Mouse (Mus musculus) lung, adult 18-20 months (tissue): ENCODE measurements around the gene Homer1.

Experiments
- DNase-seq, 2 experiments: peaks; one replicate each; pipeline ENCODE4 v3.0.0; 2022; ENCODE audit warnings: mixed read lengths in 2 of 2

Homer1 gene

DNA sequence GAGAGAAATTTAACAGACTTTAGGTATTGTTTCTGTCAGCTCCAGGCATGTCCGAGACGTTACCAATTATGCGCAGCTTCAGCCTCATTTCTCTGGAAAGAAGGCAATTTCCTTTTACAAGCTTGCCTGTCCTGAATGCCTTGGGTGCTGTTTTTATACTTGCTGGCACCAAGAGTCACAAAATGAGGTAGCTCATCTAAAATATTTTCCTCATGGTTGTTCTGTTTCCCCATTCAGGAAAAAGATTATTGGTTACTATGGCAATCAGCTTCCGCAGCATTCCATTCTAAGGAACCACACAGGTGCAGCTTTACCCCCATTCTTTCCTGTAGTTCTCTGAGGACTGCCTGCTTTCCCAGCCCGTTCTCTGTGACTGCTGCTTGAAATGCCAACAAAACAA is at the start of gene Homer1:
Gene Homer1 (plus strand): TSS at position 320 of the 400 bp plus-strand sequence.
- no peak for DNase-seq

GRCm38 (mm10) chr13:93251732-93252131 is 47.7 kb upstream of the Homer1 start:
- peak in 1 of 2 experiments; percentile 1 for DNase-seq

- no peak for DNase-seq
Measured at GRCm38 (mm10) chr13:93252175-93252574, 47.3 kb upstream of the Homer1 start.

DNA sequence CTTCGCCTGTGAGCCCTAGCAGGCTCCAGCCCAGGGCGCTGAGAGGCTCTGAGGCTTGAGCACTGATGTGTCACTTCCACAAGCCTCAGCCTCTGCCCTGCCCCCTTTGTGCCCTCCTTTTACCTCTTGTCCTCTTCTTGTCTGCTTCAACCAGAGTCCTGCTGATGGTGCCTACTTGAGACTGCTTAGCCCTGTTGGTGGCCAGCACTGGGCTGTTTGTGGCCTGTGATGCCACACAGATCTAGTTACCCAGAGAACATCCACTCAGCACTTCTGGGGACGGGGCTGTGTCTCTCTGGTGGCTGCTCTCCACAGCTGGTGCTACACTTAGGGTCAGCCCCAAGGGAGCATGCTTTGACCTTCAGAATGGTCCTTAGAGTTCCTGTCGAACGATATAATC is 46.5 kb upstream of the Homer1 start:
- DNase-seq = no peak

DNA sequence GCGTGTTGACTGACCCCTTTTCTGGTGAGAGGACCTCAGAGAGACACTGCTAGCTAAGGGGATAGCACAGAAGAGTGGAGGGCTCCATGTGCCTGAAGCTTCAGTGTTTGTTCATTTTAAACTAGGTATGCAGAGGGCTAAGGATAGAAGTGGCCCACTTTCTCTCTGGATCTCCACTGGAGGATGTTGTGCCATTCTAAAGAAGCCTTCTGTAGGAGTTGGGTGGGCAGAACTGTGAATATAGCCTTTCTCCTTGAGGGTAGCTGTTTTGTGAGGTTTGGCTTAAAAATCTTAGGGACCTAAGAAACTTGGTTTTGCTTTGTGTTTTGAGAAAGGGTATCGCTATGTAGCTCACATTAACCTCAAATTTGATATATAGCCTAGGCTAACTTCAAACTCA is 32.3 kb upstream of the Homer1 start:
- DNase-seq = no peak

- no peak for DNase-seq
Measured at GRCm38 (mm10) chr13:93300581-93300980, 1.1 kb downstream of the Homer1 start.

DNA sequence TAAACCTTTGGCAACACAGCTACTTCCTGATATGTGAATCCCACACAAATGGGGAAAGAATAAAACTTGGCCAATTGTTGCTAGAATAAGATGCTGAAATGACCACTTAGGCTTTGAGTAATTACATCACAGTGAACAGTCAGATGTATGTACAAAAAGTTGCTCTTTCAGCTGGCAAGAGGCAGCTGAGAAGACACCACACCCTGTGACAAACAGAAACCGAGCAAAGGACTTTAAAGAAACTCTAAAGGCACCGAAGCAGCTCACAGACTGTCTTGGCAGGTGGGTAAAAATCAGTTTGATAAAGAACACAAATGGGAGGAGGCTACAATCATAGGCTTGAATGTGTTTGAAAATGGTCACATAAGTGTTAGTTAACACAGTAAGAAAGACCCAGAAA is 1.6 kb downstream of the Homer1 start:
- no peak for DNase-seq

- no peak for DNase-seq
Measured at GRCm38 (mm10) chr13:93302846-93303562, 3.6 kb downstream of the Homer1 start.

DNA sequence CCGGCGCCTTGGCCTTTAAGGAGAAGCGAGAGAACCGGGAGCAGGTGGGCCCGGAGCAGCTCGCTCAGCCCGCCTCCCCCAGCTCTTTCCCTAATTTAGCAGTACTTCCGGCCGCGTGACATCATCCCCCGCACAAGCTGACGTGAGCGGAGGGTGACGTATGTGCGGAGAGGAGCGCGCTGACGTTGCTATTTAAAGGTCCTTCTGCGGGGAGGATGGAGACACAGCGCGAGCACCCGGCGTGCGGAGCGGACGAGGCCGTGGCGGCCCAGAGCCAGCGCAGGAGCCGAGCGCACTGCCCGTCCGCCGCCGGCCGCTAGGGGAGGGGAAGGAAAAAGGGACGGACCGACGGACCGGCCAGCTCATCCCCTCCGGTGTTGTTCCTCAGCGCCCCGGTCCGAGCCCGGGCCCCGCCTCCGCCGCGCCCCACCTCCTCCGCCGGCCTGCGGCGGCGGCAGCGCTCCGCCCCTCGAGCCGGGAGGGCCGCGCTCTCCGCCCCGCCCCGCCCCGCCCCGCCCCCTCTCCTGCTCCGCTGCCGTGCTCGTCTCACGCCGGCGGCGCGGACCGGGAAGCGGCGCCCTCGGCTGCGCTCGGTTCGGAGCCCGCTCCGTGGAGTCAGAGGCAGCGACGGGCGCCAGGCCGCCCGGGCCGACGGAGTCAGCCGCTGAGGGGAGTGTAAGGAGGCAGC is 4.3 kb downstream of the Homer1 start:
- DNase-seq = peak; percentile 97

- DNase-seq = peak; percentile 29 to 36
Measured at GRCm38 (mm10) chr13:93304251-93305001, 5.0 kb downstream of the Homer1 start.

DNA sequence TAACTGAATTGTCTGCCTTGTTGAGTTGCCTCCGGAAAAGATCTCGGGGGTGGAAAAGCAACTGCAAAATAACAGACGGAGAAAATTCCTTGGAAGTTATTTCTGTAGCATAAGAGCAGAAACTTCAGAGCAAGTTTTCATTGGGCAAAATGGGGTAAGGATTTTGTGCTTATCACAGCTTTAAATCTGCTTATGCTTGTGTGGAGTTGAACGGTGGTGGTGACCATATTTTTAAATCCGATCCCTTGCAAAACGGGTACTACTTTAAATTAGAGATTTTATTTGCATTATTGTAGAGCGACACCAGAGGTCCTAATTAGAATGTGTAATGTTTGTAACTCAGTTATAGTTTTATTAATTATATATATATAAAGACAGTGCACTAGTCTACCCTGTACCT is 5.7 kb downstream of the Homer1 start:
- DNase-seq = no peak

DNA sequence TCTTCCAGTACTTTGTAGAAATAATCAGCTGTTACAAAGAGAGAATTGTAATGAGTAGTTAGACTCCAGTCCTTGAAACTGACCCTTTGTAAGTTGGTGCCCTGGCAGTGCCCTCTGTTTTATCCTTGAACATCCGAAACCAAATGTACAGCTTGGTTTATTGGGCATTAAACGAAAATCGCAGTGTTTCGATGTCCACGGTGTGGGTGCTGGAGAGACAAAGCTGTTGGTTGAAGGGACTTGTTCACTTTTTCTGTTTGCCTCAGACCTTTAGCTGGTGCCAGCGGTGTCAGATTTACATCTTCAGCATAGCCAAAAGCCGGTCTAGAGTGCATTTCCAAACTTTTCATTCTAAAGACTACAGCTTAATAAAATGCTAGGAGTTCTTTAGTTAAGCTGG is 6.2 kb downstream of the Homer1 start:
- DNase-seq = no peak

- no peak for DNase-seq
Measured at GRCm38 (mm10) chr13:93306545-93306944, 7.1 kb downstream of the Homer1 start.

DNA sequence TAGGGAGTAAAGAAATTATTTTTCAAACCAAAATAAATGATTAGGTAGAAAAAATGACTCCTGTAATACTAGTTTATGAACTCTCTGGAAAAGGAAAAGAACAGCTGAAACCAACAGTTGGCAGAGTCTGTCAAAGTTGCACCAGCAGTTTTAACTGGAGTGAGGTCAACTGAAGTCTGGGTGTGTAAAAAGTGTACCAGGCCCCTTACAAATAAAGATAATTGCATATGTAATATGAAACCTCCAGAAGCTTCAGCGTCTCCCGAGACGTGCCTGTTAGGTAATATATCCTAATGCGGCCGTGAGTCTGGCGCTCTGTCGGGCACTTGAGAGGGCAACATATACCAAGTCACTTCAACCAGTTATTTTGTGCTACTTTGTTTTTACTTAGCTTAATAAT is 8.3 kb downstream of the Homer1 start:
- no peak for DNase-seq

DNA sequence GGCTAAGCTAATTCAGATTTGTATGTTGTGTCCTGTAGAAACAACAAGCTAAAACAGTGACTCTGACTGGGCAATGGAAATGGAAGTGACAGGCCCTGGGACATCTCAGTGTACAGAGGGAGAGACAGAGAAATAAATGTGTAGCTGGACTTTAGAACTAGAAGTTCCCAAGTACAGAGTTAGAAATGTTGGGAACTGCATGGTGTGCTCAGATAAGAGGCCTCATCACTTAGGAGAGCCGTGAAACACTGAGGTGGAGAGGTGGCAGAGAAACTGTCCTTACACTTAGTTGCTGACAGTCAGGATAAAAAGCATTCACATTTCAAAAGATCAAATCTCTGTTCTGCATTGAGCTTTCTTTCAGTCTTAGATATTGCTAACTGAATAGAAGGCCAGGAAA is 9.9 kb downstream of the Homer1 start:
- DNase-seq = no peak

DNA sequence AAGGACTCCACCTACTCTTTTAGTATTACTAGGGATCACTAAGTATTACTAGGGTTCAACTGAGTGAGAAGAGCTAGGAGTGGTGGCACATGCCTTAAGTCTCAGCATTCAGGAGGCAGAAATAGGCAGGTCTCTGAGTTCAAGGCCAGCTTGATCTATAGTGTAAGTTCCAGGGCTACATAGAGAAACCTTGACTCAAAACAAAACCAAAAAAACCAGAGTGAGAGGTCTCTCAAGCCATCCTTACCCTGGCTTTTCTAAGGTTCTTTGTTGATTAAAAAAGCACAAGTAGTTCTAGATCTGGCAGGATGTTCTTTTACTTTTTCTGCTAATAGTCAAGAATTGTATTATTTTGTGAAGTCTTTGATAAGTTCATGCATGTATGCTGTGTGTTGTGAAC is 13.1 kb downstream of the Homer1 start:
- DNase-seq = no peak

- no peak for DNase-seq
Measured at GRCm38 (mm10) chr13:93314322-93314721, 14.9 kb downstream of the Homer1 start.

DNA sequence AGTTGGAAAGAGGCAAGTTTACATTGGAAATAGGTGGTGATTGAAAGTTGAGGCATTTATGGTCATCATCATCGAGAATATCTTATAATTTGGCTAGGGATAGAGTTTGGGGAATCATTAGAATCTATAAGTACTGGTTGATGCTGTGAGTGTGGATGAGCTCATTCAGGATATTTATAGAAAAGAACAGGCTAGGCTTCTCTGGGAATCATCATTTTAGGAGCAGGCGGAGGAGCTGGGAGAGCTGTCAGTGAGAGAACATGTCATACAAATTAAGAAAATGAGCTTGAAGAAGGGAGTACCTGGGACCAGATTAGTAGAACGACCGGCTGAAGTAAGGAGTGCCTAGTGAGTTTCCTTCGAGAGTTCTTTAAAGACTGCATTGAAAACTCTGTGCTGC is 20.7 kb downstream of the Homer1 start:
- no peak for DNase-seq

GRCm38 (mm10) chr13:93326326-93326725 is 26.9 kb downstream of the Homer1 start:
- DNase-seq = no peak

DNA sequence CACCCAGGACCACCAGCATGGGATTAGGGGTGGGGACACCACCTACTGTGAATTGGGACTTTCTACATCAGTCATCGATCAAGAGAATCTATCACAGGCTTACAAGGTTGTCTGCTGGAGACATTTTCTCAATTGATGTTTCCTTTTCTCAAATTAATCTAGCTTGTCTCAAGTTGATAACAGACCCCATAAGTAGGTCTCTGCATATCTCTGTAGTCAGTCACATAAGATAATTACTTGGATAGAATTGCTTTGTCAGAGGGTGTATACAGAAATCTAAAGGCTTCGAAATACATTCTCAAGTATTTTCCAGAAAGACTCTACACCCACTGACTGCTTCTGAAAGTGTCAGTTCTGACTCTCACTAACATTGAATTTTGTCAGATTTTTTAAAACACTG is 32.3 kb downstream of the Homer1 start:
- DNase-seq = no peak

- DNase-seq = no peak
Measured at GRCm38 (mm10) chr13:93332491-93332890, 33.1 kb downstream of the Homer1 start.

DNA sequence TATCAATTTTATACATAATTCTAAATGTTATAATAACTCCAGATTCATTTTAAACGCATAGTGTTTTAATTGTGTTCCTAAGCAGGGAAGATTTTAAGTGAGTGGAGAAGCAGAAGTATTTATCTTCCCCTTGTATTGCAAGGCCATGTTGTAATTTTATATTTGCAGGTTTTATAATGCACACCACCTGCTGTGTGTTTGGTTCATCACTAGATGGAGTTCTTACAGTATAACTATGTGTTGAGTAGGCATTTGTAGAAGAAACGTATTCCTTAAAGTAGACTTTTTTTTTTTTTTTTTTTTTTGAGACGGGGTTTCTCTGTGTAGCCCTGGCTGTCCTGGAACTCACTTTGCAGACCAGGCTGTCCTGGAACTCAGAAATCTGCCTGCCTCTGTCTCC is 35.9 kb downstream of the Homer1 start:
- DNase-seq = no peak

- DNase-seq = no peak
Measured at GRCm38 (mm10) chr13:93338394-93338793, 39.0 kb downstream of the Homer1 start.
